Mouse (Mus musculus) T-helper 1 cell (primary cell): Measurements from ENCODE around the gene Tfb2m.

Experiments
- in situ Hi-C: fragments of 300-600 bp; cut with MboI, MseI; formaldehyde crosslinking; loops from one replicate; pipeline ENCODE4 v1.15.1; 2025; ENCODE audit warnings: high pct_unique_total_duplicates

The Tfb2m gene

DNA sequence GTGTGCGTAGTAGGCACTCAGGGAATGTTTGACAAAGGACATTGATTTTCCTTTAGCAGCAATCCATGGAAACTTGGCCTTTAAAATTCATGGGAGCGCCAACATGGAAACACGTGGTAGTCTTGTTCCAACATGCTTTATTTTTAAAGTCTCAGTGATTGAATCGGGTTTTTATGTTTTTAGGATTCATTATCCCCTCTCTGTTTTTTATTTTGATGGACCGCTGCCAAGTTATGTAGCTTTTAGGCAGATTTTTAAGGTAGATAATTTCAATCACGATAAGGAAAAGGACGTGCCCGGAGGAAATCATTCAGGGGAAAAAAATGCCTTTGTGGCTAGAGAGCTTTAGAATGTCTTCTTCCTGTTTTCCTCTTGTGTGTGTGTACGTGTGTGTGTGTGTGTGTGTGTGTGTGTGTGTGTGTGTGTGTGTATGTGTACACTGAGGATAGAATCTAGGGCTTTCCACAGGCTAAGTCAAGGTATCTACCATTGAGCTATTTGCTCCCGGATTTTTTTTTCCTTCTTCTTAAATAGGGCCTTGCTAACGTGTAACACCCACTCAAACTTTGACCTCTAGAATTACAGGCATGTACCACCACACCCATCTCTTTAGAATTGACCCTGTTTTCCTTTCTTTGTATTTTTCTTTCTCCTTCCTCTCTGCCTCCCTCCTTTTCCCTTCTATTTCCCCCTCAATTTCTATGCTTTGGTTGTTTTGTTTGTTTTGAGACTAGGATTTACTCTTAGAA lies 13.6 kb upstream of the Tfb2m start:
- in situ Hi-C loops, result no loop called here

DNA sequence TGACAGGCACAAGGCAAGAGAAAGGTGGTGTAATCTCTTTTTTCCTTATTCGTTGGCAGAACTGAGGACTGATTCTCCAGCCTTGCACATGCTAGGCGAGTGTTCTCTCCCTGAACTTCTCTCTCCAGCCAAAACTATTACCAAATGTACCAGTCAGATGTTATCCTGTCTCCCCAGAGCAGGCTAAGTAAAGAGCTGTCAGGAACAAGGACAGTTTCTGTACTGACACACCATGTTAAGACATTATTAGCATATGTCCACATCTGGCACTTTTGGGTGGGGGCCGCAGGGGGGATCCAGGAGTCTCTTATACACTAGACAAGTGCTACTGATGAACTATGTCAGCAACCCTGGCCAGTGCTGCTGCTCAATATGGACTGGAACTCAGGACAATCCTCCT lies 10.9 kb upstream of the Tfb2m start:
- in situ Hi-C loops, result no loop called here

DNA sequence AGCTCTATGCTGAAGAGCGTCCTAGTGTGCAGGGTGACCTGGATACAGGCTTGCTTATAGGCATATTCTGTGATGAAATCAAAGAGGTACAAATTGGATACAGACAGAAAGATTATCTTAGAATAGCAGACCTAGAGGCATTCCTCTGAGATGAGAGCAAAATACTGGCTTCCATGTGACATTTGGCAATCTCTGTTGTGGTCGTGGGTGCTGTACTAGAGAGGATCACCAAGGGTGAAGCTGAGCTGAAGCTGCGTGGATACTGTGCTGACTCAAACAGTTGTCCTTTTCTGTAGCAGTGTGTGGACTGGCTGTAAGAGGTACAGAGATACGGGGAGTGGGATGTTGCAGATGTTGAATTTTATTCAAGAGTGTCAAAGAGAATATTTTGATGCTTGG lies 7.9 kb upstream of the Tfb2m start:
- in situ Hi-C loops, result no loop called here

DNA sequence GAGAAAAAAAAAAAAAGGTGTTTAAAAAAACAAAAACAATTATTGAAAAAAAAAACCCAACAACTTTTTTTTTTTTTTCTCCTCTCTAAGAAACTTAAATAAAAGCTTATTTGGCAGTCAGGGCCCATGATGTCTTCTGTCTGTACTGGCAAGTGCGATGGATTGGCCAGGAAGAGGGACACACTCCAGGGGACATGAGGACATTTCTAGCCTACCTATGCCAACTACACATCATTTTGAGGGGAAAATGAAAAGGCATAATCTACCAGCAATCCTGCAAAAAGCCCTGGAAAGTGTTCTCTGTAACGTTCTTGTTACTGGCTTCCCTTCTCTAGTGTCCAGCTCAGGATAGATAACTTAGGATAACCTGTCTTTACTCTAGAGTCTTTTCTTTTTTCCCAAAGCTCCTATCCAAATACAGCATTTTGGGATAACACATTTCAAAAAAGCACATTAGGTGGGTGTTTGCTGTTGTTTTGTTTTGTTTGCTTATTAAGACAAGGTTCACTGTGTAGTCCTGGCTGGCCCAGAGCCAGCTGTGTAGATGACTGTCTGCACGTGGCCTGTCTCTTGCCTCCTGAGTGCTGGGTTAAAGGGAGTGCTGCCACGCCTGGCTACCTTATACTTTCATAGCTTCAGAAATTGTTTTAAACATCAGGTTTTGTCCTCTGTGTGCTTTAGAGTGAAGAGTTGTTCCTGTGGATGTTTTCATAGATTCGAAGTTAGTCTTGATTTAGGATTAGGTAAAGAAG lies 7.3 kb upstream of the Tfb2m start:
- in situ Hi-C loops, result no loop called here

DNA sequence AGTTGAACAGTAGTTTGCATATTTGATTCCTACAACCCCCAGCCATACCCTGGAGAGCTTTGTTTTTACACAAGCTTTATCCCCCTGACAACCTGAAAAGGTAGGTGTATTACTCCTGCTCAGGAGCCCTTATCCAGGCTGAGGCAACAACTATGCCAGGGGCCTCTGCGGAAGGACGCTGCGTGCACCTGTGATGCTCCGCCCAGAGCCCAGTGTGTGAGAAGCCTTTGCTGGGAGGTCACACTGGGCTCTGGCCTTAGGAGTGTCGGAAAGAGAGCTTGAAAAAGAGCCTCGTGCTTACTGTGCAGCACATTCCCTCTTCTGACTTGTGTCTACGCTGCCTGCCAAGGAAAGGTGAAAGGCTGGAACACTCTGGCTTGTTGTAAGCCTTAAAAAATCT lies 6.7 kb upstream of the Tfb2m start:
- in situ Hi-C loops, result no loop called here

DNA sequence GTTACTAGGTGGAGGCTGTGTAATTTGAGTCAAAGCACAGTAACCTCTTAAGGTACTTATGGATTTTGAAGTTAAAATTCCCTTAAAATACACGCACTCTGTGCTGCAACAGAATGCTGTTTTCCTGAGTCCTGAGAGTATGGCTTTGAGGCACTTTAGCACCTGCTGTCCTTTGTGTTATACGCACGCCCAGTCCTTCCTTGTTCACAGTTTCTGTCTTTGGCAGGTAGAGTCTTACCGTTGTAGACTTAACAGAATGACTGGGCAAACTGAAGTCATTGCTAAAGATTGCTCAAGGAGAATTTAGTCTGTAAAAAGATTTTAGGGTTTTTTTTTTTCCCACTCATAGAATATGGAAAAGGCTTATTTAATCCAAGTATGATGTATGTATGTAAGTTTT lies 5.9 kb upstream of the Tfb2m start:
- in situ Hi-C loops, result no loop called here

DNA sequence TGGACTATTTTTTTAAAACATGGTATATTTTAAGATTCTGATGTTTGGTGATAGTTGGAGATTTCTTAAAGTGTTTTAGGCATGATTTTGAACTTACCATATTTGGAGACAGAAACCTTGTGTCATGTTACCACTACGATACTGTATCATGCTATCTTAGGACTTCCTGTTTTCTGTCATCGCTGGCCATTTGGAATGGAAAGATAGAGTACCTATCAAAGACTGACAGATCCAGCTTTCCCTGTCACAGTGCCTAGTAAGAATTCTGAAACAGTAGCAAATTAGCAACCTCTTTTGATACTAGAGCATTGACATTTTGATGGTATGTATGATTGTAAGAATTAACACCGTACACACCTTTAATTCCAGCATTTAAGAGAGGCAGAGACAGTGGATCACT lies 5.3 kb upstream of the Tfb2m start:
- in situ Hi-C loops, result no loop called here

DNA sequence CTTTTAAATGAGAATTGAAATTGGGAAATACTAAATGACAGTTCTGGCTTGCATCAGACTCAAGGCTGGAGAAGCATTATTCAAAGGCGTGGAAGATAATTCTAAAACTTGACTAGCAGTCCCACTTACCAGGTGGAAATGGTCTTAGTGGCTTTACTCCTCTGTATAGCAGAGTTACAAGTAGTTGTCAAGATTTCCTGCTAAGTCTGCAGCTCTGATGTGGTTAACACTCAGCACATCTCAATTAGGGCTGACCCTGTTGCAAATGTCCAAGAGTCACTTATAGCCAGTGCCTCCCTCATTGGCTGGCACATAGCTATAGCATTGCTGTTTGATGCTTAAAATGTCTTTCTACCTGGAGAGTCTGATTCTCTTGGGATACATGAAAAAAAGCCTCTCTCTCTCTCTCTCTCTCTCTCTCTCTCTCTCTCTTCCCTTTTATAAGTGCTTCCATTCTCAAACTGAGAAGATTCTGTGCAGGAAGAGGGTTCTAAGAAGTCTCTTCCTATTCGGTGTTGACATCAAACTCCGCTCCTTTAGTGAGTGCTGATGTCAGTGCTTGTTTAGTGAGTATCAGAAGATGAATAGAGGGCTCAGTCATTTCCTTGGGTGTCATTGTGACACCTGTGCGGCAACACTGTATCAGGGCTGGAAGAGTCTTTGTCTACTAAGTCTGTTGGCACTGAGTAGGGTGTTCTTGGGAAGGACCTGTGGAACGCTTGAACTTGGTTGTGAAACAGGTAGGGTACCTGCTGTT lies 3.1 kb upstream of the Tfb2m start:
- in situ Hi-C loops, result no loop called here

DNA sequence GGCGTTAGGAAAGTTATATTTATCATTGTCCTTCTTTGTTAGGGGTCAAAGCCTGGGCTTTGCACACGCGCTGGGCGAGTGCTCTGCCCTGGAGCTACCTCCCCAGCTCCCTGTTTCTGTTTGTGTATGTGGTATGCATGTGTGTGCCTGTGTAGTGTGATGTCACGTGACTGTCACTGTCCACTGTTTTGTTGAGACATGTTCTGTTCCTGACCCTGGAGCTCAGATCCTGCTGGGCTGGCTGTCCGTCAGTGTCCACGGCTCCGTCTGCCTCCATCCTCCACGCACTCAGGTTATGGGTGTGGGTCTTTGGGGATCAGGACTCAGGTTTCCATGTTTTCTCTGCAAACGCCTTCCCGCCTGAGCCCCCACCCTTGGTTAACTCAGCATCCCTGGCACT lies 2.2 kb upstream of the Tfb2m start:
- in situ Hi-C loops, result no loop called here

DNA sequence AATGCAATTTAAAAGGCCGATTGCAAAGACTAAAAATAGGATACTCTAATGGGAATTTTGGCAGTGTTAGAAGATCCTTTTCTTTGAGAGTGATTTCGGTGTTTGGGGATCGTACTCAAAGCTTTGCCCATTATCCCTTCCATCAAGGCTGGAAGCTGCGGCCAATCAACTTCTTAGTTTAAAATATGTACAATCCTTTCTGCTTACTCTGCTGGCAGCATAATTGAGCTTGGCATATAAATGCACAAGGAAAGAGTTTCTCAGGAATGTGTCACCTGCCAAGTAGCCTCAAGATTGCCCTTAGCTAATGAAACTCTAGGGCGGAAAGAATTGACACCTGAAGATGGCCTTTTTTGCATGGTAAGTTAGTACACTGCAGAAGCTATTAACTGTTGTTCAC lies 1.1 kb upstream of the Tfb2m start:
- in situ Hi-C loops, result no loop called here

DNA sequence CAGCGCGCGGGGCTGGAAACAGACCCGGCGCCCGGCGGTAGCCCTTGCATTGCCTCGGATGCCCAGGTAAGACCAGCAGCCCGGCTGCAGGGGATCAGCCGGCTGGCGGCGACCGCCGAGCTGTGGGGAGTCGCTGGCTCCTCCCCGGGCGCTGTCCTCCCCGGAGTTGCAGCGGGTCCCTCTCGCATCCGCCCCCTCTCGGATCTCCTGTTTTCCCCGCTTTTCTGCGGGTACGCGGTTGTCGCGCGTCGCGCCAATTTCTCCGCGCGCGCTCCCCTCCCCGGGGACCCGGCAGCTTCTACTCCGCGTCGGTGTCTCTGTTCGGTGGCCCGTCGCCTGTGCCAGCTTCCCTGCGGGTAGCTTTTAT lies 467 bp upstream of the Tfb2m start:
- in situ Hi-C loops, result no loop called here

DNA sequence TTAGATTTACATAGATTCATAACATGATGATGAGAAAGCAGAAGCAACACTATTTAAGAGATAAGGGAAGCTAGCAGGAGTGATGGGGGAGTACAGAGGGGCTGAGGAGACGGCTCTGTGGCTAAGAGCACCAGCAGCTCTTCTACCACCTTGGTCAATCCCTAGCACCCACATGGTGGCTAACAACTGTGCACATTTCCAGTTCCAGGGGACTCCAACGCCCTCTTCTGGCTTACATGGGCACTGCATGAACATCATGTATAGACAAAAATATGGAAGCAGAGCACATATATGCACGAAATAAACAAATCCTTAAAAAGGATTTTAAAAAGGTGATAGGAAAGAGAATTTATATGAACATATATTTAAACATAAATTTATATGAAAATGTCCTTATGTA lies 4.6 kb downstream of the Tfb2m start:
- in situ Hi-C loops, result no loop called here

DNA sequence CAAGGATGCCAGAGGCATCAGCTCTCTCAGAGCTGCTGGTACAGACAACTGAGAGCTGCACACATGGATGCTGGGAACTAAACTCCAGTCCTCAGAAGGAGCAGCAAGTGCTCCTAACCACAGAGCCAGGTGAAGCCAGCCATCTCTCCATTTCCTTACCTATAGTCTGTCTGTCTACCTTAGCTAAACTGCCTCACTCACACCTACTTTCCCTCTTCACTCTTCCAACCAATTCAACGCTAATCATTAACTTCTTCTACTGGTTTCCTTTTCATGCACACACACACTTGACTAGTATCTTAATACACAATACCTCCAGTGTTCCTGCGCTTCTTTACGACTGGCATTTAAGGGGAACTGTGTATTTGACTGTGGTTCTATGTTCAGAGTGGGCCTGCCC lies 6.2 kb downstream of the Tfb2m start:
- in situ Hi-C loops, result no loop called here

DNA sequence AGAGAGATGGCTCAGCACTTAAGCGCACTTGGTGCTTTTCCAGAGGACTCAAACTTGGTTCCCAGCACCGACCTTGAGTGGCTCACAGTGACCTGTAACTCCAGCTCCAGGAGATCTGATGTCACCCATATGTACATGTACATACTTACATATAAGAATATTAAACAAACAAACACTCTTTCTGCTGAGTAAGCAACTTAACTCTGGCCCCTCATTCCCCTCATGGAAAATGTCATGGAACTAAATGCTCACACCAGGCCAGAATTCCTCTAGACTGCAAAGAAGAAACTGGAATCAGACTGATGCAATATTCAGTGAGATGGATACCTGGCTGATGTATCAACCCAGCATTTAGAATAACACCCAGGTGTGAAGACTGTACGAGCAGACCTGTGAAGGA lies 7.0 kb downstream of the Tfb2m start:
- in situ Hi-C loops, result no loop called here

DNA sequence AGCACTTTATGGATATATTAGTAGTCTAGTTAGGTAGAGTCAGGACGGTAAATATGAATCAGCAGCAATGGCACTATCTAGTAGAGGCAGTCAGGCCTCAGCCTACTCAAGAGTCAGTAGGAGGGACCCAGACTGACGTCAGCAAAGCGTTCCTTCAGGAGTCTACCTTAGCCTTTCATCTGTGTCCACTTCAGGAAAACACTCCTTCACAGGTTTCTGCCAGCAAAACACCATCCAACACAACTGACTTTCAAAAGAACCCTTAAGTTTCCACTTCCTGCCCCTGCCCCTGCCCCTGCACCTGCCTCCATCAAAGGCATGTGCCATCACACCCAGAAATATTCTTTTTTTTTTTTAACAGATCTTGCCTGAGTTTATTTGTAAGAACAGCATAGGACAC lies 26.2 kb downstream of the Tfb2m start:
- in situ Hi-C loops, result no loop called here

DNA sequence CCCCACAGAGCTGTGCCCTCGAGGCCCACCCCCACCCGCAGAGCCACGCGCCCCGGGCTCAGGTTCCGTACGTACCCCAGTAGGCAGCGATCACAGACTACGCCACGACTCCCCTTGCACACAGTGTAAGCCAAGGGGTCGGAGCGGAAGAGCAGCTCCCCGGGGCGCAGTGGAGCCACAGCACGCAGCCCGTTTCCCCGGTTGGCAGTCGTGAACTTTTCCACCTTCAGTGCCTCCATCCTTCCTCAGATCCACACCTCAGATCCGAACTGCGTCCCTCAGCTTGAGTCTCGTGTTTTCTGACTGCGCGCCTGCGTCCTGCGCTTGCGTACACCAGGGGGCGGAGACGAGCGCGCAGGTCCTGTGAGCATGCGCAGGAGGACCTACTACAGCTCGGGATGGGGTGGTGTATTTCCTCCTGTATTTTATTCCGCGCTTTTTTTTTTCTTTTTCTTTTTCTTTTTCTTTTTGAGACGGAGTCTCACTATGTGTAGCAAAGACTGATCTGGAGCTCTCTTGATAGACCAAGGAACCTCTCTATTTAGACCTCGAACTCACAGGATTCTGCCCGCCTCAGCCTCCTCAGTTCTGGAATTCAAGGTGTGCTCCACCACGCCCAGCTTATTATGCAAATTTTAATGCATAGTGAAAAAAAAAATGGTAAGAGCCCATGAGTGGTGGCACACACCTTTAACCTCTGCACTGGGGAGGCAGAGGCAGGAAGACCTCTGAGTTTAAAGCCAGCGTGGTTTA lies 28.2 kb downstream of the Tfb2m start, which contains the start of gene Smyd3:
TSS of gene Smyd3 (minus strand) at position 329 of the 753 bp plus-strand sequence.
- in situ Hi-C loops, result no loop called here

DNA sequence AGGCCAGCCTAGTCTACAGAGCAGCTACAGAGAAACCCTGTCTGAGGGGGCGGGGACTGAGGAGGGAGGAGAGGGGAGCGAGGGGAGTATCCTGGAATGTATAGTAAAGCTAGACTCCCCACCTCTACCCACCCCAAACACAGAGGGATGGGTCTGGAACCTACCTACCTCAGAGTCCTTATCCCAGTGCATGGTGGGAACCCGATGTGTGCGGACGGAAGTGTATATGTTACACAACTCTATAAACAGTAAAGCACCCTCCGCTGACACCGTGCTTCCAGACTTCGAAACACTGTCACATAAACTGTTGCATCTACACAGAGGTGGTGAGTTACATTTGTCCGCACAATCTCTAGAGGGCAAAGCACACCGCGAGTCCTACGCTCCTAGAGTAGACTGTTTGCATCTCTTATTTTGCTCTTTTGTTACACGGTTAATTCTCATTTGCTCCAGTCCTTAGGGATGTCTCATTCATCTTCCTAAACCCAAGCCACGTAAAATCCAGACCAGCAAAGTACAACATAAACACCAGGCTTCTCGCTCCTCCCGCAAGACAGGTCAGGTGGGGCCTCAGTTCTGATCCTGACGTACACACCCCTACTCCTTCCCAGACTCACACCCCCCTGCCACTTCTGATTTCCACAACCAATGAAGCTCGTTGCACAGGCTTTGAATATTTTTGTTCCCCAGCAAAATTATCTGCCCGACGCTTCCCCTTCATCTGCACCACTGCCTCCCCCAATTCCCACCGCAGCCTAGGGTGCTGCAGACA lies 28.9 kb downstream of the Tfb2m start:
- in situ Hi-C loops, result no loop called here

DNA sequence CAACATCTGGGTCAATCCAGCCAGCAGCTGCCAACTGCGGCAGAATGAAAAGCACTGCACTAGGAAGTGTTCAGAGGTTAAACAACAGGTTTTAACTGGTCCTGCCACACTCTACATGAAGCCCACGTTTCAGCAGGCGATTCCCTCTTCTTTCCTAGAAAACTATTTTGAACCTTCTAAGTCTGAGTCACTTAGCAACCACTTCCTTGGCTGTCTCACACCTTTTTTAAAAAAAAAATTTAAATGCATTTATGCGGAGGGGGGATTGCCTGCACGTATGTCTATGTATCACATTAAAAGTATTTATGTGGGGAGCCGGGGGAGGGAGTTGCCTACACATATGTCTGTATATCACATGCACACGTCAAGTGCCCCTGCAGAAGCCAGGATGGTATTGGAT lies 34.2 kb downstream of the Tfb2m start:
- in situ Hi-C loops, result no loop called here

DNA sequence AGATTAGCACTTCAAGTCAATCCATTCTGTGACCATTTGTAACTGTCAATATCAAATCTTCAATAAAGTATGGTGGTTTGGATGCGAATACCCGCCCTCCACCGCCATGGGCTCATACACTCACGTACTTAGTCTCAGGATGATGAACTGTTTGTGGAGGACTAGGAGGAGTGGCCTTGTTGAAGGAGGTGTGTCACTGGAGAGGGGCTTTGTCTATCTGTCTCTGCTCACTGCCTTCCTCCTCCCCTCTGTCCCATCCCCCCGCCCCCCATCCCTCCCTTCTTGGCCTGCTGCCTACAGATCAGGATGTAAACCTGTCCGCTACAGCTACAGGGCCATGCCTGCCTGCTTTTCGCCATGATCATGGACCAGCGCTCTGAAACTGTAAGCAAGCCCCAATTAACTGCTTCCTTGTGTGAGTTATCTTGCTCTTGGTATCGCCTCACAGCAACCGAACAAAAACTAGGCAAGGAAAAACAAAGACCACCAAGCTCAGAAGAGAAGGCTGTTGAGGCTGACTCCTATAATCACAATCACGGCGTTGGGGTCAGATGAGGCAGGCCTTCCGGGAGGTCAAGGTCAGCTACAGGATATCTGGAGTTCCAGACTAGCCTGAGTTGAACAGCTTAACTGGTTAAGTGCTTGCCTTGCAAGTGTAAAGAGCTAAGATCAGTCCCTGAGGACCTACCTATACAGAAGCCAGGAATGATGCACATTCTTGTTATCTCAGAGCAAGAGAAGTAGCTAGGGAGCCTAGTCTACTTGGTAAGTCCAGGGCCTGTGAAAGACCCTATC lies 35.3 kb downstream of the Tfb2m start:
- in situ Hi-C loops, result no loop called here
